Mouse (Mus musculus): ENCODE measurements around the gene Gphn. TPM values are rescaled to one million over a fixed set of nuclear protein-coding genes. Genes with fewer than 3 reads are reported as not detected.

Gphn gene
- polyA plus RNA-seq, 1 experiment from 2014 or later = 48.7 TPM

DNA sequence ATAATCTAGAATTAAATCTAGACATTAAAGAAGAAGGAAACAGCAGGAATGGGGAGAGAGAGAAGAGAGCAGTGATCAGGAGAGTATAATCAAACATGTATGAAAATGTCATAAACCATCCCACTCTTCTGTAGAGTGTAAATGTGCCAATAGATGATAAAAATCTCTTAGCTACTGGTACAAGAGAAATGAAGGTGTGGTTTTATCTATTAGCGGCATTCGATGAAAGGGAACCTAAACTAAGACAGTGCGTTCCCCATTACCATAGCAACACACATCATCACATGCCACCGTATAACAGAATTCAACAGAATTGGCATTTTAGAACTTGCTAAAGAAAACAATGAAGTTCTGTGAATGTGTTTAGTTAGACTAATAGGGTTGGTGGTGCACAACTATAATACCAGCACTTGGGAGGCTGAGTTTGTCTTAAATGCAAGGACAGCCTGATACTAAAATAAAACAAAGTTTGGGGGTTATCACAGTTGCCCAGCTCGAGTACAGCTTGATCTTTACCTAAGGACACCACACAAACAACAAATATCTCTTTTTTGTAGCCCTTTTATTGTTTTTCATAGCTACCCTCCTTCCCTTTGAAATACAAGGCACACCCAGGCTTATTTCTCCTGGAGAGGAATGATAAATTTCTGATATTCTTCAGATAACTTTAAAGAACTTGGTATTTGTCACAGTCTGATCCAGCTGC is 452.1 kb downstream of the Gphn start:
- H3K9me3 ChIP-seq (ENCODE audit: control insufficient read depth, low read length) = no peaks in the 10 kb centered on the region

DNA sequence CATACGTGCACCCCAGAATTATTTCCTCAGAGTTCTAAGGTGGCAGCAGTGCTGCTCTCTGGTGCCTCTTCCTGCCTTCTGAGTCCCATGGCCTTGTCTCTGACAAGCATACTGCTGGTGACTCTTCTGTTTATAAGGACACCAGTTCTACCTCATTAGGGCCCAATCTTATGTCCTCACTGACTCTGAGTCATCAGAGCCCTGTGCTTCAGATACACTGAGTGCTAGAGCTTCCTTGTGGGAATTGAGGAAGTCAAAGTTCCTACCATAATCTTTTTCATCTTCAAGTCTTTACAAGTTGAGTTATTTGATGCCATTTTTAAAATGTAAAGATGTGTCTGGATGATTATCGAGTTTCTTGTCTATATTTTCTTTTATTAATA is 452.6 kb downstream of the Gphn start:
- H3K4me1 ChIP-seq (ENCODE audit: control insufficient read depth, insufficient read depth, low read depth, low read length) = no peaks in the 10 kb centered on the region
- no peak overlapping the region for H3K9ac ChIP-seq (ENCODE audit: low read depth, low read length)
- no peaks in the 10 kb centered on the region for H3K9me3 ChIP-seq (ENCODE audit: control insufficient read depth, low read length)
- H3K4me2 ChIP-seq (ENCODE audit: low read length) = no peak overlapping the region
- WGBS = 95% methylated on average over 2 of the region's 2 CpGs
- no peaks in the 10 kb centered on the region for H3K27me3 ChIP-seq (replicated peaks; ENCODE audit: control insufficient read depth, insufficient read depth, low read length)
- no peak overlapping the region for H3K27ac ChIP-seq (ENCODE audit: low read depth, low read length)
- peaks cover 3% of the 10 kb centered on the region; the same call in 1 of the 2 replicates for H3K36me3 ChIP-seq (ENCODE audit: control insufficient read depth, insufficient read depth, low read length)
- ATAC-seq = no peak
- no peak overlapping the region for H3K4me3 ChIP-seq (ENCODE audit: low read length)

More for the DNA sequence above, 452.1 kb downstream of the Gphn start:
- ATAC-seq = no peak
- H3K4me2 ChIP-seq (ENCODE audit: low read length) = no peak overlapping the region
- no peak overlapping the region for H3K4me3 ChIP-seq (ENCODE audit: low read length)
- no peaks in the 10 kb centered on the region for H3K4me1 ChIP-seq (ENCODE audit: control insufficient read depth, insufficient read depth, low read depth, low read length)
- no peak overlapping the region for H3K9ac ChIP-seq (ENCODE audit: low read depth, low read length)
- no peaks in the 10 kb centered on the region for H3K36me3 ChIP-seq (ENCODE audit: control insufficient read depth, insufficient read depth, low read length)
- 84% methylated on average over 5 of the region's 5 CpGs for WGBS
- no peaks in the 10 kb centered on the region for H3K27me3 ChIP-seq (replicated peaks; ENCODE audit: control insufficient read depth, insufficient read depth, low read length)
- H3K27ac ChIP-seq (ENCODE audit: low read depth, low read length) = no peak overlapping the region

GRCm38 (mm10) chr12:78681048-78681447 is 454.9 kb downstream of the Gphn start:
- Histone ChIP-seq H3K9ac (ENCODE audit: low read depth, low read length) (no peak overlapping the region), H3K27ac (ENCODE audit: low read depth, low read length) (no peak overlapping the region), H3K4me1 (ENCODE audit: control insufficient read depth, insufficient read depth, low read depth, low read length) (no peaks in the 10 kb centered on the region), H3K9me3 (ENCODE audit: control insufficient read depth, low read length) (no peaks in the 10 kb centered on the region), H3K4me3 (ENCODE audit: low read length) (no peak overlapping the region), H3K4me2 (ENCODE audit: low read length) (no peak overlapping the region), H3K27me3 (replicated peaks; ENCODE audit: control insufficient read depth, insufficient read depth, low read length) (no peaks in the 10 kb centered on the region), H3K36me3 (ENCODE audit: control insufficient read depth, insufficient read depth, low read length) (peaks cover 3% of the 10 kb centered on the region; the same call in 1 of the 2 replicates)
- WGBS = 97% methylated on average over 2 of the region's 2 CpGs
- no peak for ATAC-seq

- H3K9ac ChIP-seq (ENCODE audit: low read depth, low read length) = no peak overlapping the region
- no peaks in the 10 kb centered on the region for H3K27me3 ChIP-seq (replicated peaks; ENCODE audit: control insufficient read depth, insufficient read depth, low read length)
- no peak for ATAC-seq
- H3K4me3 ChIP-seq (ENCODE audit: low read length) = no peak overlapping the region
- 82% methylated on average over 4 of the region's 4 CpGs for WGBS
- H3K9me3 ChIP-seq (ENCODE audit: control insufficient read depth, low read length) = no peaks in the 10 kb centered on the region
- peaks cover 3% of the 10 kb centered on the region; the same call in 1 of the 2 replicates for H3K36me3 ChIP-seq (ENCODE audit: control insufficient read depth, insufficient read depth, low read length)
- H3K27ac ChIP-seq (ENCODE audit: low read depth, low read length) = no peak overlapping the region
- H3K4me2 ChIP-seq (ENCODE audit: low read length) = no peak overlapping the region
- H3K4me1 ChIP-seq (ENCODE audit: control insufficient read depth, insufficient read depth, low read depth, low read length) = no peaks in the 10 kb centered on the region
Measured at GRCm38 (mm10) chr12:78682279-78682678, 456.1 kb downstream of the Gphn start.

- peaks cover 3% of the 10 kb centered on the region; the same call in 1 of the 2 replicates for H3K36me3 ChIP-seq (ENCODE audit: control insufficient read depth, insufficient read depth, low read length)
- H3K9me3 ChIP-seq (ENCODE audit: control insufficient read depth, low read length) = no peaks in the 10 kb centered on the region
- H3K4me1 ChIP-seq (ENCODE audit: control insufficient read depth, insufficient read depth, low read depth, low read length) = no peaks in the 10 kb centered on the region
- H3K4me3 ChIP-seq (ENCODE audit: low read length) = no peak overlapping the region
- no peak overlapping the region for H3K9ac ChIP-seq (ENCODE audit: low read depth, low read length)
- WGBS = 81% methylated on average over 1 of the region's 1 CpGs
- ATAC-seq = no peak
- no peak overlapping the region for H3K4me2 ChIP-seq (ENCODE audit: low read length)
- no peaks in the 10 kb centered on the region for H3K27me3 ChIP-seq (replicated peaks; ENCODE audit: control insufficient read depth, insufficient read depth, low read length)
- no peak overlapping the region for H3K27ac ChIP-seq (ENCODE audit: low read depth, low read length)
Measured at GRCm38 (mm10) chr12:78685669-78686215, 459.6 kb downstream of the Gphn start.

DNA sequence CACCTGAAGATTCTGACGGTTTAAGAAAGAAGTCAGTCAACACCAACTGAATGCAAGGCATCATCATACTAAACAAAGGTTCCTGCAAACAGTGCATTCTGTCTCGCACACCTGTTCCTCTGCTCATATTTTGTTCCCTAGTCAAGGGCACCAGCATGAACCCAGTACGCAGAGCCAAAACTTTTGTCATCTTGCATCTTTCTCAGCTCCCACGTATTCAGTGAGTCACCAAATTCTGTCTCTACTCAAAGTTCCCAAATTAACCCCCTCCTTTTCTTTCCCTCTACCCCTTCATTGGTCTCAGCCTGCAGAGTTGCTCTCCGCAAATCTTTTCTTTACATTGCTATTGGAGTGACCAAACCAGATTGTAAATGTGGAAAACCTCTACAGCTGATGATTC is 462.7 kb downstream of the Gphn start:
- WGBS = 89% methylated on average over 5 of the region's 5 CpGs
- Histone ChIP-seq H3K9ac (ENCODE audit: low read depth, low read length) (no peak overlapping the region), H3K4me1 (ENCODE audit: control insufficient read depth, insufficient read depth, low read depth, low read length) (no peaks in the 10 kb centered on the region), H3K4me3 (ENCODE audit: low read length) (no peak overlapping the region), H3K27me3 (replicated peaks; ENCODE audit: control insufficient read depth, insufficient read depth, low read length) (no peaks in the 10 kb centered on the region), H3K36me3 (ENCODE audit: control insufficient read depth, insufficient read depth, low read length) (no peaks in the 10 kb centered on the region), H3K9me3 (ENCODE audit: control insufficient read depth, low read length) (no peaks in the 10 kb centered on the region), H3K4me2 (ENCODE audit: low read length) (no peak overlapping the region), H3K27ac (ENCODE audit: low read depth, low read length) (no peak overlapping the region)
- ATAC-seq = no peak

DNA sequence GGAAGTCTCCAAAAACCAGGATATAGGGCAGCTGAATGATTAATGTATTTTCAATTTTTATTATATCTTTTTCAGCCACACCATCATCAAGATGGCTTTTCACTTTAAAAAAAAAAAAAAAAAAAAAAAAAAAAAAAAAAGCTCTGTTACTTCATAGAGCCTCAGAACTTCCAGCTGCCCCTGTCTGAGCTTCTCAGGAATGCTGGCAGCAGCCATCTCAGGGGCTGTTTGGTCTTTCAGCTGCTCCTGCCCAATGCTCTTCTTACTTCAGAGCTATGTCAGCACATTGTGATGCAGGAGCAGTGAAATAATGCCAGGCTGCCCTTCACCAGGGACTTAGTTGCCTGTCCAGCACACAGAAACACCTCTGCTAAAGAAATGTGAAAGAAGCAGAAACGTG is 465.1 kb downstream of the Gphn start, which contains the start of gene Fam71d:
Gene Fam71d, plus strand, starts transcription at position 211 of the 400 bp plus-strand sequence.
- Histone ChIP-seq H3K4me3 (ENCODE audit: low read length) (no peak within 1 kb of the TSS), H3K4me2 (ENCODE audit: low read length) (no peak within 1 kb of the TSS), H3K9ac (ENCODE audit: low read depth, low read length) (no peak within 1 kb of the TSS), H3K27me3 (replicated peaks; ENCODE audit: control insufficient read depth, insufficient read depth, low read length) (no peaks in the 10 kb centered on the region), H3K36me3 (ENCODE audit: control insufficient read depth, insufficient read depth, low read length) (no peaks in the 10 kb centered on the region), H3K4me1 (ENCODE audit: control insufficient read depth, insufficient read depth, low read depth, low read length) (no peaks in the 10 kb centered on the region), H3K9me3 (ENCODE audit: control insufficient read depth, low read length) (no peaks in the 10 kb centered on the region), H3K27ac (ENCODE audit: low read depth, low read length) (no peak within 1 kb of the TSS)
- ATAC-seq = no peak
- WGBS = 81% methylated on average over 1 of the region's 1 CpGs

DNA sequence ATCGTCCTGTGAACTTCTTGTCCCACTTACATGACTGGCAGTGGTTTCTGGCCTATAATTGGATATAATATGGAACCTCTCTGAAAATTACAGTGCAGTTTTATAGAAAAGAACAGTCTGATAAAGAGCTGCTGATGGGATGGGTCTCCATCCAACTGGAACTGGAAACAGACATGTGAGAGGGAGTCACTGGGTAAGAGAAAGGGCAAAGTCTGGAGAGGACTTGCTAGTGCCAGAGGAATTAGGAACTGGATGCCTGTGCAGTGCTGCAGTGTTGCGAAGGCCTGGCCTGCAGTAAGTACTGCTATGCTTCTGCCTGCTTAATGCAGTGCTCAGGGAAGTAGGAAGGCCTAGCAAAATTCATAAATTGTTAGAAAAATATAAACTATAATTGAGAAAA is 467.1 kb downstream of the Gphn start:
- H3K4me2 ChIP-seq (ENCODE audit: low read length) = no peak overlapping the region
- no peak overlapping the region for H3K27ac ChIP-seq (ENCODE audit: low read depth, low read length)
- WGBS = 87% methylated on average over 2 of the region's 2 CpGs
- H3K36me3 ChIP-seq (ENCODE audit: control insufficient read depth, insufficient read depth, low read length) = no peaks in the 10 kb centered on the region
- H3K9me3 ChIP-seq (ENCODE audit: control insufficient read depth, low read length) = no peaks in the 10 kb centered on the region
- H3K9ac ChIP-seq (ENCODE audit: low read depth, low read length) = no peak overlapping the region
- no peak overlapping the region for H3K4me3 ChIP-seq (ENCODE audit: low read length)
- H3K27me3 ChIP-seq (replicated peaks; ENCODE audit: control insufficient read depth, insufficient read depth, low read length) = no peaks in the 10 kb centered on the region
- ATAC-seq = no peak
- no peaks in the 10 kb centered on the region for H3K4me1 ChIP-seq (ENCODE audit: control insufficient read depth, insufficient read depth, low read depth, low read length)

DNA sequence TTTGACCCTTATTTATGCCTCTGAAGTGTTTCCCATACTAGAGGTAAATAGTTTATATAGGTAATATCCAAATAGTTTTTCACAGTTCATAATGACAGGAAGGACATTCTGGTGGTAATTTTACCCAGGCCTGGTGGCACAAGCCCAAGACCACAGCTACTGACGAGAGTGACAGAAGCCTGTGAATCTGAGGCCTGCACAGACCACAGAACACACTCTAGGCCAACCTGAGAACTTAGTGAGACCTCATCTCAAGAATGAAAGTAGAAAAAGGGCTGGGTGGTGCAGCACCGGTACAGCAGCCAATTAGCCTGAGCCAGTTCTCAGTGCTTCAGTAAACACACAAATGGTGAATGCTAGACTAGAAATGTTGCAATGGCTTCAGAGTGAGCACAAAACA is 491.6 kb downstream of the Gphn start:
- no peaks in the 10 kb centered on the region for H3K27me3 ChIP-seq (replicated peaks; ENCODE audit: control insufficient read depth, insufficient read depth, low read length)
- ATAC-seq = no peak
- 87% methylated on average over 2 of the region's 2 CpGs for WGBS

More for the DNA sequence above, 491.6 kb downstream of the Gphn start:
- H3K36me3 ChIP-seq (ENCODE audit: control insufficient read depth, insufficient read depth, low read length) = no peaks in the 10 kb centered on the region
- no peak overlapping the region for H3K4me2 ChIP-seq (ENCODE audit: low read length)
- no peak overlapping the region for H3K9ac ChIP-seq (ENCODE audit: low read depth, low read length)
- H3K9me3 ChIP-seq (ENCODE audit: control insufficient read depth, low read length) = no peaks in the 10 kb centered on the region
- no peaks in the 10 kb centered on the region for H3K4me1 ChIP-seq (ENCODE audit: control insufficient read depth, insufficient read depth, low read depth, low read length)
- H3K27ac ChIP-seq (ENCODE audit: low read depth, low read length) = no peak overlapping the region
- H3K4me3 ChIP-seq (ENCODE audit: low read length) = no peak overlapping the region
